Mouse (Mus musculus): ENCODE results near the gene Gtf2a2. TPM values are rescaled to one million over a fixed set of nuclear protein-coding genes. Genes with fewer than 3 reads are reported as not detected.

The Gtf2a2 gene
- total and polyA plus RNA-seq, 3 experiments, result 74.9 to 75.8 TPM; not detected in 1

DNA sequence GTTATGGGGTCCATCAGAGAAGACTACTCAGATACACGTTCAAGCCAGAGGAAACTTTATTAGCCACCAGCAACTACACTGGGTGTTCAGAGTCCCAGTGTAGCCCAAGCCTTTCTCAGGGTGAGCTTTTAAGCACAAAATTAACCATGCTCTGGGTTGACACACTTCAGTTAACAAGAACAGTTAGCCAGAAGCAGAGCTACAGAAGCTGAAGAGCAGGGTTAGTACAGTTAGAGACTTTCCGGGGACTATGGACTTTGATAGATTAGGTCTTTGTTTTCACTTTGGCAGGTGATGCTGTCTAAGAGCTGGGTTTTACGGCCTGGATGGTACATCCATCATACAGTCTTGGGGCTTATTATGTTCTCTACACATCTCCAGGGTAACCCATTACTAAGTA is 40.4 kb downstream of the Gtf2a2 start:
- Histone ChIP-seq H3K36me3 (ENCODE audit: control insufficient read depth in 1 of 2, insufficient read depth in 2 of 2, low read length in 2 of 2) (no peaks in the 10 kb centered on the region), H3K9ac (ENCODE audit: control insufficient read depth, low read depth, low read length, poor library complexity, severe bottlenecking) (no peak overlapping the region), H3K79me2 (ENCODE audit: control insufficient read depth, insufficient read depth, low read length, poor library complexity) (no peaks in the 10 kb centered on the region), H3K4me1 (ENCODE audit: control insufficient read depth in 1 of 2, insufficient read depth in 2 of 2, low read length in 2 of 2) (no peaks in the 10 kb centered on the region), H3K4me3 (ENCODE audit: control insufficient read depth in 1 of 2, insufficient read depth in 1 of 2, low read depth in 2 of 2, low read length in 2 of 2) (no peak overlapping the region), H3K9me3 (replicated peaks; ENCODE audit: insufficient read depth, low read length) (no peaks in the 10 kb centered on the region), H3K27me3 (ENCODE audit: control insufficient read depth in 1 of 2, insufficient read depth in 2 of 2, low read length in 2 of 2) (no peaks in the 10 kb centered on the region; a peak in 1 of 4 replicates), H3K27ac (ENCODE audit: control insufficient read depth, low read depth, low read length) (no peak overlapping the region)
- no peak for DNase-seq (ENCODE audit: low read depth, low spot score)
- TF ChIP-seq ZKSCAN1 (IDR thresholded peaks at IDR 0.05; ENCODE audit: low read depth, low read length) (no peak), ETS1 (IDR thresholded peaks at IDR 0.05; ENCODE audit: low read depth, low read length) (no peak)

DNA sequence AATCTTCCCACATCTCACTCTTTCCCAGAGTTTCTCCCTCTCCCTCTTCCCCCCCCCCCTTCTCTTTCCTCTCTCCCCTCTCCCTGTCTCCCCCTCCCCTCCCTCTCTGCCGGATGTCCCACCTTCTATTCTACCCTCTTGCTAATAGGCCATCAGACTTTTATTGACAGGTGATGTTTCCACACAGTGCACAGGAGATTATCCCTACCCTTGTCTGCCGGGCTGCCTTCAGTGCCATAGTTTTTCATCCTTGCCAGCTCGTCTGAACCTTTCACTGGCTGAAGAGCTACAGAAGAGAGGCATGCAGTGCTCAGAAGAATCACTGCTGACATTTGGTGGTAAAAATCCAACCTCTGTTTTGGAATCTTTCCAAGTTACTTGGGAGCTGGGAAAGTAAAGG is 41.1 kb downstream of the Gtf2a2 start:
- Histone ChIP-seq H3K9me3 (replicated peaks; ENCODE audit: insufficient read depth, low read length) (no peaks in the 10 kb centered on the region), H3K79me2 (ENCODE audit: control insufficient read depth, insufficient read depth, low read length, poor library complexity) (no peaks in the 10 kb centered on the region), H3K9ac (ENCODE audit: control insufficient read depth, low read depth, low read length, poor library complexity, severe bottlenecking) (no peak overlapping the region), H3K27me3 (ENCODE audit: control insufficient read depth in 1 of 2, insufficient read depth in 2 of 2, low read length in 2 of 2) (no peaks in the 10 kb centered on the region; a peak in 1 of 4 replicates), H3K4me1 (ENCODE audit: control insufficient read depth in 1 of 2, insufficient read depth in 2 of 2, low read length in 2 of 2) (no peaks in the 10 kb centered on the region), H3K27ac (ENCODE audit: control insufficient read depth, low read depth, low read length) (no peak overlapping the region), H3K4me3 (ENCODE audit: control insufficient read depth in 1 of 2, insufficient read depth in 1 of 2, low read depth in 2 of 2, low read length in 2 of 2) (no peak overlapping the region), H3K36me3 (ENCODE audit: control insufficient read depth in 1 of 2, insufficient read depth in 2 of 2, low read length in 2 of 2) (no peaks in the 10 kb centered on the region)
- DNase-seq (ENCODE audit: low read depth, low spot score), result no peak
- TF ChIP-seq ETS1 (IDR thresholded peaks at IDR 0.05; ENCODE audit: low read depth, low read length) (no peak), EP300 (IDR thresholded peaks at IDR 0.05; ENCODE audit: low read depth in 1 of 2, low read length in 2 of 2) (no peak), E2F4 (IDR thresholded peaks at IDR 0.05; ENCODE audit: borderline replicate concordance, low read depth, low read length) (no peak), SIN3A (IDR thresholded peaks at IDR 0.05; ENCODE audit: low read length) (no peak), ZC3H11A (IDR thresholded peaks at IDR 0.05; ENCODE audit: low read depth, low read length) (no peak), CTCF (IDR thresholded peaks at IDR 0.05 in 2 of 3, conservative IDR thresholded peaks at IDR 0.05 in 1 of 3; ENCODE audit: control insufficient read depth in 1 of 3, insufficient read depth in 1 of 3, low read depth in 2 of 3, low read length in 3 of 3, poor library complexity in 1 of 3, severe bottlenecking in 1 of 3) (no peak), ZKSCAN1 (IDR thresholded peaks at IDR 0.05; ENCODE audit: low read depth, low read length) (no peak), MXI1 (IDR thresholded peaks at IDR 0.05; ENCODE audit: low read depth, low read length) (no peak), POLR2AphosphoS5 (IDR thresholded peaks at IDR 0.05; ENCODE audit: borderline replicate concordance, low read depth, low read length) (no peak), RCOR1 (IDR thresholded peaks at IDR 0.05; ENCODE audit: low read depth, low read length) (no peak), ZMIZ1 (IDR thresholded peaks at IDR 0.05; ENCODE audit: low read depth, low read length) (no peak), POLR2A (IDR thresholded peaks at IDR 0.05; ENCODE audit: control insufficient read depth in 1 of 2, insufficient read depth in 1 of 2, low read depth in 1 of 2, low read length in 2 of 2, poor library complexity in 1 of 2) (no peak), BHLHE40 (IDR thresholded peaks at IDR 0.05; ENCODE audit: borderline replicate concordance, low read depth, low read length) (no peak), USF2 (IDR thresholded peaks at IDR 0.05; ENCODE audit: borderline replicate concordance in 1 of 2, insufficient read depth in 1 of 2, low read depth in 1 of 2, low read length in 2 of 2) (no peak), UBTF (IDR thresholded peaks at IDR 0.05; ENCODE audit: borderline replicate concordance, insufficient read depth, low read depth, low read length) (no peak), MYB (IDR thresholded peaks at IDR 0.05; ENCODE audit: low read depth, low read length) (no peak), TAL1 (IDR thresholded peaks at IDR 0.05; ENCODE audit: low read length) (no peak), MAX (IDR thresholded peaks at IDR 0.05; ENCODE audit: low read length) (no peak), POLR2AphosphoS2 (IDR thresholded peaks at IDR 0.05; ENCODE audit: low read length) (no peak)
